Mouse (Mus musculus): ENCODE results near the gene Exoc6b. TPM values are rescaled to one million over a fixed set of nuclear protein-coding genes. Genes with fewer than 3 reads are reported as not detected.

The Exoc6b gene
- polyA plus RNA-seq, 1 experiment = 235 TPM

GRCm38 (mm10) chr6:84779987-84780386 is 289.3 kb downstream of the Exoc6b start:
- Histone ChIP-seq H3K4me1 (ENCODE audit: control insufficient read depth, insufficient read depth, low read length) (0 out of 2 replicates have a peak, but pooled peaks cover 2% of the 10 kb centered on the region), H3K4me3 (ENCODE audit: insufficient read depth, low read depth, low read length) (no peak overlapping the region), H3K27ac (ENCODE audit: insufficient read depth, low read depth, low read length) (no peak overlapping the region)
- no peak for TF ChIP-seq POLR2A (IDR thresholded peaks at IDR 0.05; ENCODE audit: insufficient read depth, low read depth, low read length)
- no peak for TF ChIP-seq CTCF (IDR thresholded peaks at IDR 0.05; ENCODE audit: insufficient read depth, low read depth, low read length)
- WGBS = 87% methylated on average over 5 of the region's 5 CpGs

DNA sequence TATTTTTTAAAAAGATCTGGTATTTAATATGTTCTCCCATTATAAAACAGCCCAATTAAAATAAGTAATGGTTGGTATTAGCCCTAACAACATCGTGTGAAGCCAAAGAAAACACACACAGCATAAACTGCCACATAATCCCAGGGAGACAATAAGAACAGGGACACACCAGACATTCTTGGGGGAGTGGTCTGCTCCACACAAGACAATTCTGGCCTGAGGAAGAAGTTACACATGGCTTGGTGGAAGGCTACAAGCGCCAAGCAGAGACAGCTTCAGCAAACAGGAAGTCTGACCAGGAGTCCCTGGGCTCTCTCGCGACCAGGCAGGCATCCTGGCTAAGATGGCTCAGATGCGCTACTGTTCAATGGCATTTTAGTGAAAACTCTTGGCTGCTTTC is 290.3 kb downstream of the Exoc6b start:
- Histone ChIP-seq H3K27ac (ENCODE audit: insufficient read depth, low read depth, low read length) (no peak overlapping the region), H3K4me1 (ENCODE audit: control insufficient read depth, insufficient read depth, low read length) (0 out of 2 replicates have a peak, but pooled peaks cover 2% of the 10 kb centered on the region), H3K4me3 (ENCODE audit: insufficient read depth, low read depth, low read length) (no peak overlapping the region)
- TF ChIP-seq CTCF (IDR thresholded peaks at IDR 0.05; ENCODE audit: insufficient read depth, low read depth, low read length) (no peak), POLR2A (IDR thresholded peaks at IDR 0.05; ENCODE audit: insufficient read depth, low read depth, low read length) (no peak)
- 69% methylated on average over 5 of the region's 5 CpGs for WGBS

- Histone ChIP-seq H3K27ac (ENCODE audit: insufficient read depth, low read depth, low read length) (no peak overlapping the region), H3K4me3 (ENCODE audit: insufficient read depth, low read depth, low read length) (no peak overlapping the region), H3K4me1 (ENCODE audit: control insufficient read depth, insufficient read depth, low read length) (0 out of 2 replicates have a peak, but pooled peaks cover 2% of the 10 kb centered on the region)
- TF ChIP-seq POLR2A (IDR thresholded peaks at IDR 0.05; ENCODE audit: insufficient read depth, low read depth, low read length) = no peak
- TF ChIP-seq CTCF (IDR thresholded peaks at IDR 0.05; ENCODE audit: insufficient read depth, low read depth, low read length) = no peak
- WGBS = 70% methylated on average over 1 of the region's 1 CpGs
Observed at GRCm38 (mm10) chr6:84775908-84776307, 293.4 kb downstream of the Exoc6b start.

DNA sequence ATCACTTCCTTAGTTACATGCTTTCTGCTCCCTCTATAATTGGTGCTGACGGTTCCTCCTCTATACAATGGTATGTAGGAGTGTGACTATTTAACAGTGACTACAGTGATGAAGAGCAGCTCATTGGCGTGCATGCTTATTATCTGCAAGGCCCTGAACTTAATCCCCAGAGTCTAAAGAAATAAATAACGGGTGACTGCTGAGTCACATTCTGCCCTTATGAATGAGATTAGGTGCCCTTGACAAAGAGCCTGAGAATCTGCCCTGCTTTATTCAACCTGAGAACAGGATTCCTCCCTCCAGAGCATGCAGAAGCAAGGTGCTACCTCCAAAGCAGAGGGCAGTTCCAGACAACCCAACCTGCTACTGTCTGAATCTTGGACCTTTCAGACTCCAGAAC is 314.0 kb downstream of the Exoc6b start:
- 33% methylated on average over 3 of the region's 3 CpGs for WGBS
- TF ChIP-seq POLR2A (IDR thresholded peaks at IDR 0.05; ENCODE audit: insufficient read depth, low read depth, low read length) (no peak), CTCF (IDR thresholded peaks at IDR 0.05; ENCODE audit: insufficient read depth, low read depth, low read length) (no peak)
- Histone ChIP-seq H3K27ac (ENCODE audit: insufficient read depth, low read depth, low read length) (no peak overlapping the region), H3K4me1 (ENCODE audit: control insufficient read depth, insufficient read depth, low read length) (no peaks in the 10 kb centered on the region), H3K4me3 (ENCODE audit: insufficient read depth, low read depth, low read length) (no peak overlapping the region)

DNA sequence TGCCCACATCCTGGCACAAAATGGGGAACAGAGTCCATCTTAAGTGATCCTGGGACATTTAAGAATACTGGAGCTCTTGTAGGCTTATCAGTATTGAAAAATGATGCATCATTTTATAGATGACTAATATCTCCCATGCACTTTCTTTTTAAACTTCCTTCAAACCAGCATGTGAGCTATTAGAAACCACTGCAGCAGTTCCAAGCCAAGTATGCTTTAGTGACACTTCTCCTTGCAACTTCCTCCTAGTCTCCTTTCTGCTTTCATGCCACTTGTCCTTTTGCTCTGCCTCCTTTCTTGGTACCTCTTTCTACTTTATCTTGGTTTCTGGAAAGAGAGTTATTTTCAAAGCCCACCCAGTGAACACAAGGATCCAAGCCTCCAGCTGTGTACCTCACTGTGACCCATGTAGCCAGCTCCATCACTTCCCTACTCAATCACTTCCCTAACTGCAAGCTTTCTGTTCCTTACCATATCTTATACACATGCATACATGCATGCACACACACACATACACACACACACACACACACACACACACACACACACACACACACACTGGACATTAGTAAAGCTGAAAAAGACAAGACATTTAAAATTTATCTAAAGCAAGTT is 316.4 kb downstream of the Exoc6b start:
- H3K4me3 ChIP-seq (ENCODE audit: insufficient read depth, low read depth, low read length) = no peak overlapping the region
- TF ChIP-seq CTCF (IDR thresholded peaks at IDR 0.05; ENCODE audit: insufficient read depth, low read depth, low read length) (no peak), POLR2A (IDR thresholded peaks at IDR 0.05; ENCODE audit: insufficient read depth, low read depth, low read length) (no peak)
- no peak overlapping the region for H3K27ac ChIP-seq (ENCODE audit: insufficient read depth, low read depth, low read length)
- no peaks in the 10 kb centered on the region for H3K4me1 ChIP-seq (ENCODE audit: control insufficient read depth, insufficient read depth, low read length)

DNA sequence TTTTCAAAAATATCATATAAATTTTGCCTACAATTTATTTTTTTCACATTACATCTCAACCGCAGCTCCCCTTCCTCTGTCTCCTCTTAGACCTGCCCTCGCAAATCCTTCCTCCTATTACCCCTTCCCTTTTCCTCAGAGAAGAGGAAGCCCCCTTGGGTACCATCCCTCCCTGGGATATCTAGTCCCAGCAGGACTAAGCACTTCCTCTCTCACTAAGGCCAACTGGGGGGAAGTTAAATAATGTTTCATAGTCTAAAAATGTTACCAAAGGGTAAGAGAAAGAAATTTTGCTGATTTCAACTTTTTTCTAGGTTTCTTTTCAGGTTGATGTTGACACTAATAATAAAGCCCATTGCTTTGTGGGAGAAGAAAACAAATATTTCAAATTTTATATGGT is 317.9 kb downstream of the Exoc6b start:
- no peaks in the 10 kb centered on the region for H3K4me1 ChIP-seq (ENCODE audit: control insufficient read depth, insufficient read depth, low read length)
- H3K4me3 ChIP-seq (ENCODE audit: insufficient read depth, low read depth, low read length) = no peak overlapping the region
- H3K27ac ChIP-seq (ENCODE audit: insufficient read depth, low read depth, low read length) = no peak overlapping the region
- 88% methylated on average over 2 of the region's 2 CpGs for WGBS
- TF ChIP-seq POLR2A (IDR thresholded peaks at IDR 0.05; ENCODE audit: insufficient read depth, low read depth, low read length) (no peak), CTCF (IDR thresholded peaks at IDR 0.05; ENCODE audit: insufficient read depth, low read depth, low read length) (no peak)

DNA sequence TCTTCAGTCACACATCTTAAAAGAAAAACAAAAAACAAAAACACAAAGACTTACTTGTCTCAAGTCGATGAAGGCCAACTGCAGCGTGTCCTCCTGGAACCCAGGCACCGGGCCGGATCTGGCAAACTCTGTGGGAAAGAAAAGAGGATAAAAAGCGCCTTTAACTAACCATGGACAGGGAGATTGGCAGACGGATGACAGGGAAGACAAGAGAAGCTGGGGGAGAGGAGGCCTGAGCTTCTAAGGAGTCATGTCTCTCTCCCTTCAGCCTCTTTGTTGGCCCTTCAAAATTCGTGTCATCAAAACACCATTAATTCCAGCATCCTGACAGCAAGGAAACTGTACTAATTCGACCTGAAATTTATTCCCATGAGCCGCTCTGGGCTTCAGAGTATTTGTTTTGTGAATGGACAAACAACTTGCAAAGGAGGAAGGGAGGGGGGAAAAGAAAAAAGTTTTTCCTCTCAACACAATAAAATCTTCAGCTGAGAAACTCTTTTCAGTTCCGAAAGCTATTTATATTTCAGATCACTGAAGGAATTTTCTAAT is 322.4 kb downstream of the Exoc6b start:
- H3K27ac ChIP-seq (ENCODE audit: insufficient read depth, low read depth, low read length) = no peak overlapping the region
- 51% methylated on average over 10 of the region's 10 CpGs for WGBS
- no peak overlapping the region for H3K4me3 ChIP-seq (ENCODE audit: insufficient read depth, low read depth, low read length)
- TF ChIP-seq CTCF (IDR thresholded peaks at IDR 0.05; ENCODE audit: insufficient read depth, low read depth, low read length) (no peak), POLR2A (IDR thresholded peaks at IDR 0.05; ENCODE audit: insufficient read depth, low read depth, low read length) (no peak)
- H3K4me1 ChIP-seq (ENCODE audit: control insufficient read depth, insufficient read depth, low read length) = no peaks in the 10 kb centered on the region

DNA sequence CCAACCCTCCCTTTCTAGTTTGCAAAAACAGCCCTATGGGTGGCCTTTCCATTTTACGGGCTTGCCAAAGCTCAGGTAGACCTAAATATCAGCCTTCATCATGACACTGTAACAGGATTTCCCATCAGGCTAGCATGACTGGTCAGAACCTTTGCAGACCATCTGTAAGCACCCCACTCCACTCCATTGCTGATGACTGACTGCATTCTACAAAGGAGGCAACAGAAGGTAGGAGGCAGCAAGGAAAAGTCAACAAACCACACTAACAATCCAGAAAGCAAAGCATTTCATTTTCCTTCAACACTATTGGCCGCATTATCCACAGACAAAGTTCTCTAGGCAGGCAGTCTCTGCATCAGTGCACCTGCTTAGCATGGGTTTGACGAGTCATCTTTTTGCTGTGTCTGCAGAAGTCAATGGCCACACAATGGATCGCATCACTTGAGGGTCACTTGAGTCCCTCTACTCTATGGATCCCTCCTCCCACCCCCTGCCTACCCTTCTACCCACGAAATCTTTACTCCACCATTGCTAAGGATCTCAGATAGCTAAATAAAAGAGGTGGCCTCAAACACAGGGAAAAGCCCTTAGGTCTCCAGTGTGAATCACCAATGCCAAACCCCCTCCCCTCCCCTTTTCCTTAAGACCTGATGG is 323.0 kb downstream of the Exoc6b start:
- TF ChIP-seq POLR2A (IDR thresholded peaks at IDR 0.05; ENCODE audit: insufficient read depth, low read depth, low read length) (no peak), CTCF (IDR thresholded peaks at IDR 0.05; ENCODE audit: insufficient read depth, low read depth, low read length) (no peak)
- Histone ChIP-seq H3K4me1 (ENCODE audit: control insufficient read depth, insufficient read depth, low read length) (no peaks in the 10 kb centered on the region), H3K4me3 (ENCODE audit: insufficient read depth, low read depth, low read length) (no peak overlapping the region), H3K27ac (ENCODE audit: insufficient read depth, low read depth, low read length) (no peak overlapping the region)
- WGBS = 82% methylated on average over 5 of the region's 5 CpGs

DNA sequence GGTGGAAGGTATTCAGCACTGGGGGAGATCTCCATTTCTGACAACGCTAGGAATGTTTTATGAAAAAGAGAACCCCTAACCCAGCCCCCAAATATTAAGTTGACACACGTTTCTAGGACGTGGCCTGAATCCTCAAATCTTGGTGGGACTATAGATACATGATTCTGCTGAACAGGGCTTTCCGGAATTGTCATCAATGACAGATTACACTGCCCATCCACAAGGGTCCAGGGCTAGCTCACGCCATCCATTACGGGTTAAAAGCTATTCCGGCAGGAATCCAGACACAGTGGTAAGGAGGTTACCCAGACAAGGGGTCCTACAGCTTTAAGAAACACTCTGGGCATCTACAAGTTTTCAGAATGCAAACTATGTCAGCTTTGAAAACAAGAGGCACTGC is 323.7 kb downstream of the Exoc6b start:
- 98% methylated on average over 7 of the region's 7 CpGs for WGBS
- Histone ChIP-seq H3K4me3 (ENCODE audit: insufficient read depth, low read depth, low read length) (no peak overlapping the region), H3K27ac (ENCODE audit: insufficient read depth, low read depth, low read length) (no peak overlapping the region), H3K4me1 (ENCODE audit: control insufficient read depth, insufficient read depth, low read length) (no peaks in the 10 kb centered on the region)
- TF ChIP-seq CTCF (IDR thresholded peaks at IDR 0.05; ENCODE audit: insufficient read depth, low read depth, low read length) (no peak), POLR2A (IDR thresholded peaks at IDR 0.05; ENCODE audit: insufficient read depth, low read depth, low read length) (no peak)

Measured in olfactory bulb, adult 2 months (tissue).